Mouse (Mus musculus): ENCODE results near the gene Cfap65. TPM values are rescaled to one million over a fixed set of nuclear protein-coding genes. Genes with fewer than 3 reads are reported as not detected.
A peak's percentile ranks its signal among the peaks of the same experiment; 100 is the strongest.

The Cfap65 gene
- total RNA-seq, 2 experiments from 2014 or later = not detected

DNA sequence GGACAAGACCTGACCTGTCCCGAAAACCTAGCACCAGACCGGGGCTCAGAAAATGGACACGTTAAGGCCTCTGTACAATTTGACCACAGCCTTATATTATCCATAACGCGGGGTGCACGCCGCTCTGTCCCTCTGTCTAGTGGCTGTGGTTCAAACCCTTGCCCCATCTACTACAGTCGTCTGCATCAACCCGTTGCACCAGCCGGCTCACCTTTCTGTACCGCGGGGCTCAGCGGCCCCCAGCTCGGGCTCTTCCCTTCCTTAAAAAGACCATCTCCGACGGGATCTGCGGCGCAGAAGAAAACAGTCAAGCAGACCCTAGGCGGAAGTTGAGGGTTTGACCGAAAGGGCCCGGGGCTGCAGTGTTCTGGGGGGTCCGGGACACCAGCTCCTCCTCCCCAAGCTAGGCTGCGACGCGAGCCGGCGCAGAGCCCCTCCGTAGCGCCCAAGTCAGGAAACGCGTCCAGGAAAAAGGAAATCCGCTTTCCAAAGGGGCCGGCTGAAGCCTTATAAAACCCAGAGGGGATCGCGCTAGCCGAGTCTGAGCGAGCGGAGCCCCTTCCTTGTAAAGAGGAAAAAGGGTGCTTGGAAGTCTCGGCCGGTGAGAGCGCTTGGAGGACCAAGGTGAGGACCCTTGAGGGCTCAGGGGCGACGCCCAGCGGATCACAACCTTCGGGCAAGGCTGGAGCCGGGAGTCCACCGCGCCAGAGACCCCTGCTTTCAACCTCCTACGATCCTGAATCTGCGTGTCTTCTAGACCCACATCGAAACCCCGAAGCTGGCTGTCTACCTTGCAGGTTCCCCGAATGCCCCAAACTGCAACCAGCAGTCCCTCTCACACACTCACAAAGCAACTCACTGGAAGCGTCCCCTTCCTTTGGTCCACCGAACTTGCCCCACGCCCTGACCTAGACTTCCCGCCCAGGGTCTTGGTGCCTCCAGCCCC, 50.9 kb downstream of the Cfap65 start:
- no peak for DNase-seq (ENCODE audit: low spot score)
- intact Hi-C loops (cut with DNase I) = loop anchor here (5.0 kb wide), 1 partner anchor 133 kb away; no protein-coding TSS in a partner anchor

DNA sequence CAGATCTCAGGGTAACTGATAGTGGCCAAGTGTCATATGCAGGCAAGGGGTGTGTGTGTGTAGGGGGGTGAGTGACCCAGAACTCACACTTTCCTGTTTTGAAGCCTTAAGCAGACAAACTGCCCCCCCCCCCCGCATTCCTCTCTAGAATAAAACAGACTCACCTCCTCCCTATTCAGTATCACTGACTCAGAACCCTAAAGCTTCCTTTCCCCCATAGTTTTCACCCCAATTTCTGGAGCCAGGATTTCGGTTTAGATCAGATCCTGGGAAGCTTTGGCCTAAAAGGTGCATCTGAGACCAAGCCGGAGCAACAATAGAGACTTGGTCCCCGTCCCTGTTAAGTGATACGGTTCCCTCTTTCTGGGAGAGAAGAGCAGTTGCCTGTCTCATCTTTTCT, 52.0 kb downstream of the Cfap65 start:
- intact Hi-C loops (cut with DNase I) = loop anchor here (5.0 kb wide), 1 partner anchor 134 kb away; no protein-coding TSS in a partner anchor

DNA sequence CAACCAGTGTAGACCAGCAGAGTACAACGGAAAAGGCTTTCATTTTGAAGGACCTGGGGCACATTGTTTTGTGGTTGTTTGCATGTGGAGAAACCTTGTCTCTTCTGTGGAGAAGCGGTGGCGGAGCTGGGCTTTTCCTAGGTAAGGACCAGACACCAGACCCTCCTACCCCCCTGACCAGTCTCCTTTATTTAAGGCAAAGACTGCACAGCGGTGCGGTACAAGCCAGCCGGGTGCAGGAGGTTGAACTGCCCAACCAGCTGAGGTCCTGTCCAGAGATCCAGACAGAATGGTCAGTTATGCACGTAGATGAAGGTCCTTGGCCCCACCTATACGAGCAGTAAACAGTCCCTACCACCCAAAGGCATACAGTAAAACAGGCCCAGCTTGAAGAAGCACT, 52.6 kb downstream of the Cfap65 start:
- DNase-seq (ENCODE audit: low spot score) = no peak
- intact Hi-C loops (cut with DNase I) = loop anchor here (5.0 kb wide), 1 partner anchor 134 kb away; no protein-coding TSS in a partner anchor

More for the DNA sequence above, 52.0 kb downstream of the Cfap65 start:
- no peak for DNase-seq (ENCODE audit: low spot score)

DNA sequence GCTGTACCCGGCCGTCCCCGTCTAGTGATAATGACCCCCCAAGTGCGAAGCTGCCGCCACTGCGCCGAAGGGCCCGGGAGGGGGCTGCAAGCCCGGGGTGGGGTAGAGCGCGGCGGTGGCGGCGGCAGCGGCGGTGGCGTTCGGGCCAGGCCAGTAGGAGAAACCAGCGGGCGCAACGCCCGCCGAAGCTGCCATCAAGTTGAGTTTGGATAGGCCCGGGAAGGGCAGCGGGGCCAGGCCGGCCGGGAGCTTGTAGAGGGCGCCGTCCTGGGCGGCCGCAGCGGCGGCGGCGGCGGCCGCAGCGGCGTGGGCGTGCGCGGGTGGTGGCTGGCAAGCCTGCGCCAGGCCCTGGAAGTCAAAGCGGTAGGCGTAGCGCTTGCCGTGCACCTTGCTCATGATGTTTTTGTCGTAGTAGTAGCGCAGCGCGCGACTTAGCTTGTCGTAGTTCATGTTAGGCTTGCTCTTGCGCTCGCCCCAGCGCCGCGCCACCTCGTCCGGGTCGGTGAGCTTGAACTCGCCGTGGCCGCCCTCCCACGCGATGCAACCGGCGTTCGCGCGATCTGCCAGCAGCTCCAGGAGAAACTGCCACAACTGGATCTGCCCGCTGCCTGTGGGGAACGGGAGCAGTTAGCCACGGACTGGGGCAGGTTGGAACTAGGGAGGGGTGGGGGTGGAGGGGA, 53.2 kb downstream of the Cfap65 start:
- DNase-seq (ENCODE audit: low spot score) = no peak
- intact Hi-C loops (cut with DNase I) = loop anchor here (5.0 kb wide), 1 partner anchor 135 kb away; no protein-coding TSS in a partner anchor

DNA sequence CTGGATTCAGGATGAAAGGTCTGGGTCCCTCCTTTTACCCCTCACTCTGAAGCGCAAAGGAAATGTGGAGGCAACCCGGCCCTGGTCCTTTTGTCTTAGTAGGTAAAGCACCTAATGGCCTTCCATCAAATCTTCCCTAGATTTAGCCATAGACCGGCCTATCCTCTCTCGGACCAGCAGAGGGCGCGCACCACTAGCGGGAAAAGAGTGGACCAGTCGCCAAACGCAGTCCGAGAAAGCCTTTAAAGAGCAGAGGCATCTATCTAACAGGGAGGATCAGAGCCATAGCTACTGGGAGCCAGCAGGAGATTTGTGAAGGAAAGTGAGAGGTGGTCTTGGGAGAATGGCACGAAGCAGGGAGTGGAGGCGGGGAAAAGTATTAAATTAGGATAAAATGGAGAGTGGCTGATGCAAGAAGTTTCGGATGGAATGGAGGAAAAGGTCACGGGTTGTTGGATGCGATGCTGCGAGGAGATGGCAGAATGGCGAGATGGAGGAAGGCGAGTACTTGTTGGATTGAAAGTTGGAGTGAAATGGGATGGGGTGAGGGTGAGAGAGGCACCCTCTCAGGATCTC, 54.5 kb downstream of the Cfap65 start:
- DNase-seq (ENCODE audit: low spot score) = no peak
- intact Hi-C loops (cut with DNase I) = loop anchor here (2.0 to 5.0 kb wide), 2 partner anchors 20 to 136 kb away; no protein-coding TSS in a partner anchor

DNA sequence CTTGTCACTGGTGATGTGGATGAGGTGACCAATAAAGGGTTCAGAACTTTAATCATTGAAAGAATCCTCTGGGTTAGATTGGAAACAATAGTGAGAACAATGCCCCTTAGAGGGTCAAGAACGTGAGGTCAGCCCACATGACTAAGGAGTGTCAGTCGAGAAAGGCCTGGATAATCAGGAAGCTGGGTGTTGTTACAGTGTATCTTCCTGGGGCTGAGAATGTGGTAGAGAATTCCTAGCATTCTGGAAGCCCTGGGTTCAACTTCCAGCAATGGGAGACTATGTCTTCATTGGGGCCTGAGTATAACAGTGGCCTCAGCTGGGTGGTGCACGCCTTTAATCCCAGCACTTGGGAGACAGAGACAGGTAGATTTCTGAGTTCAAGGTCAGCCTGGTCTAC, 58.2 kb downstream of the Cfap65 start:
- DNase-seq (ENCODE audit: low spot score) = no peak
- intact Hi-C loops (cut with DNase I) = no loop called here

DNA sequence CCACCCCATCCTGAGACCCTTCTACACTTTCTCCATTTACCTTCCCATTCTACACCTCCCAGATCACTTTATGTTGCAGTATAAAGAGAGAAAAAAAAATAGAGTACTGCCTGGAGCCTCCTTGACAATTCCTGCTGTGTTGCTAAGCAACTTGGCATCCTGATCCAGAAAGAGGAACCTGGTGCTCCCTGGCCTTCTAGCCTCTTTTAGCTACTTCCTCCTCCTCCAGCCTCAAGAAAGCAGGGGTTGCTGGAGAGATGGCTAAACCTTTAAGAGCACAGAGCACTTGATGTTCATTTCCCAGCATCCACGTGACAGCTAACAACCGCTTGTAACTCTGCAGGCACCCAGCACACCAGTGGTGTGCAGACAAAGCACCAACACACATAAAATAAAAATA, 63.2 kb downstream of the Cfap65 start:
- DNase-seq (ENCODE audit: low spot score) = no peak
- intact Hi-C loops (cut with DNase I) = no loop called here

DNA sequence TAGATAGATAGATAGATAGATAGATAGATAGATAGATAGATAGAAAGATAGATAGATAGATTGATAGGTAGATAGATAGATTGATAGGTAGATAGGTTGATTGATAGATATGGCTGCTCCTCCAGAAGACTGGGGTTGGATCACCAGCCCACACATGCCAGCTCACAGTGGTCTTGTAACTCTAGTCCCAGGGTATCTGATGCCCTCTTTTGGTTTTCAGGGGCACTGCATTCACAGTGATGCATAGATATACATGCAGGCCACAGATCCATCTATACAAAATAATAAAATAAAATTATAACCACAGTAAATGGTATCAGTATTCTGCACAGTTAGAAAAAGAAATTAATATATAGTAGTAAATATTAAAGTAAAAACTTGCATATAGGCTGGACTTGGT, 73.6 kb downstream of the Cfap65 start:
- no peak for DNase-seq (ENCODE audit: low spot score)
- intact Hi-C loops (cut with DNase I) = no loop called here

DNA sequence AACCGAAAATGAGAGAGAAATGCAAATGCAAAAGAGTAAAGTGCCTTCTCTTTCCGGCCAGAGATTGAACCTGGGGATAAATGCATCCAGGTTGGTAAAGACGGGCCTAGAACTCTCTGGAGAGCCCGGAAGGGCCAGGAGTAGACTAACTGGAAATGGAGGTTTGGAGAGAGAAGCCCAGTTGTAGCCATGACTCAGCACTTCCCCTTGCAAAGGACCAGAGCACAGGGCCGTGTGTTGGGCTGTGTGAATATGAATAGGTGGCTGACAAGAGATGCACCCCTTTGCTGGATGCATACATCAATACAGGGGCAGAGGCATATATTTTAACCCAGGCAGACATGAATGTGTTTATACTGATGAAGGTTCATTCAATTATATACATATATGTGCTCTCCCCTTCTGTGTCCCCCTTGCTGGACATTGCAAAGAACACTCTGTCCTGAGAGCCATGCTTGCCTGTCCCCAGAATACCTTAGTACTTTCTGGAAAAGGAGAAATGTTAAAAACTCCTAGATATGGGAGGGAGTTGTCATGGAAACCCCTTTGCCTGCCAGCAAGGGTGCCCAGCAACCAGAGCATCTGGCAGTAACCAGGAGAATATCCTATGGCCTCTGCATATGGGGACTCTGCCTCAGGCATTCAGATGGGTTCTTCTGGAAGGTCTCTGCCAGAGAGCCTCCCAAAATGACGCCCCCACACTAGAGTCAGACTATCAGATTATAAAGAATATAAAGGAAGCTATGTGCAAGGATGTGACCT, 76.0 kb downstream of the Cfap65 start:
- DNase-seq (ENCODE audit: low spot score) = no peak
- intact Hi-C loops (cut with DNase I) = no loop called here

DNA sequence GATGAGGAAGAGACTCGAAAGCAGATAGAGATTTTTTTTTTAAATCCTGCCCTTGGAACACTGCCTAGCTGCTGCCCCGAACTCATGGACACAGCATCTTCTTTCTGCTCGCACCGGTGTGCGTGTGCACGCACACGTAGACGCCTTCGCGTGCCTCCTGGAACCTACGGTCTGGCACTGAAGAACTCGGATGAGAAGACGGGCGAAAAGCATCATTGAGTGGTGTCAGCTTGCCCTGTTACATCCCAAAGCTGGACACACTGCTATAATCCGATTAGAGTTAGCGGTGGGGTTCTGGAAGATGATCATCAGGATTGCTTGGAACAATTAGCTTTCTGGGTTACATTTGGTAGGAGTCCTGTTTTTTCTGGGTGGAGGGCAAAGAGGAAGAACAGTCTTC, 76.6 kb downstream of the Cfap65 start:
- no peak for DNase-seq (ENCODE audit: low spot score)
- intact Hi-C loops (cut with DNase I) = no loop called here

DNA sequence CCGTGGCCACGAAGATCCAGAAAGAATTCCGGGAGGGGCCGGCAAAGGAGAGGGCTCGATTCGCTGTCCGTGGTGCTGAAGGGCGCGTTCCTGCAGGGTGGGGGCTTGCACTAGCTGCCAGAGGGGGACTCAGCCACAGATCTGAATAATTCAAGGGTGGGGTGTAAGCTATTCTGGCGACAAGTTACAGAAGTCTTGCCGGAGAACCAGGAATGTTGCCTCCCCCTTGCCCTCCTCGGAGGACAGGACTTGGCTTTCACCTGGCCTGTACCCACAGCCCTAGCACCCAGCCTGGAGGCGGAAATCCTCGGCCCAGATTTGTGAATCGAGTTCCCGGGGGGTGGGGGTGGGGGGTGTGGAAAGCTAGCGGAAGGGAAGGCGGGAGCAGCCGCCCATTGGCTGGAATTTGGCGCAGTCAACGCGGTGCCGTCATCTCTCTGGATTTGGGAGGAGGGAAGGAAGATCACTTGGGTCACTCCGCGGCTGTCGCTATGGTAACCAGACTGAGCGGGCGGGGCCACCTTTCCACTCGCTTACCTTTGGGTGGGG, 77.2 kb downstream of the Cfap65 start:
- intact Hi-C loops (cut with DNase I) = no loop called here
- no peak for DNase-seq (ENCODE audit: low spot score)

DNA sequence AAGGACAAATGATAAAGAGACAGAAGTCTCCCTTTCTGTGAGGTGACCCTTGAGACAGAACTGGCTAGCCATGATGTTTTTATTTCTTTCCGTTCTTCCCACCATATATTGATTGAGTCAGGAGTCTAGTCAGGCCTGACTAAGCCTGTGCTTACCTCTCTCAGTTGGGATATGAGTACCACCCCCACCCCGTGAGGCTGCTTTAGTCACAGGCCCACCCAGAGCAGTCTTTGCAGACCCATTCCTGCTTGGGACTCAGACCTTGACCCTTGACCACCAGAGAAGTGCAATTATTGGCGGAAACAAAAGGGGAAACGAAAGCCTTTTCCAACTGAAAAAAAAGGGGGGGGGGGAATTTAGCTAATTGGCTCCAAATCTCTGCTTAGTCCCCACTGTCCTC, 77.7 kb downstream of the Cfap65 start:
- intact Hi-C loops (cut with DNase I) = no loop called here
- DNase-seq (ENCODE audit: low spot score) = no peak

DNA sequence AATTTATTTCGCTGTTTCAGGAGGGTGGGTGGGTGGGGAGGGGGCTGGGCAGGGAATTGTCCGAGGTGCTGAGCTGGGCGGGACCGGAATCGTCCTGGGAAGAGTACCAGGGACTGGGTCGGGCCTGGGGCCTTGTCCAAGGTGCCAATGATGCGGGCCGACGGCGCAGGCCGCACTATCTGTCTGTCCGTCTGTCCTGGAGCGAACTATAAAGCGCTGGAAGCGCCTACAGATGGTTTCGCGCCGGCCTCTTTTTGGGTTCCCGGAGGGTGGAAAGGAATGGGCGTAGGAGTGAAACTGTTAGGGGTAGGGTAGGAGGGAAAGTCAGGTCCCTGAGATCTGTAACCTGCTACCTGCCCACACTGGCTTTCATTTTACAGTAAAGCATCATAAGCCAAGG, 78.2 kb downstream of the Cfap65 start:
- DNase-seq (ENCODE audit: low spot score) = no peak
- intact Hi-C loops (cut with DNase I) = no loop called here

DNA sequence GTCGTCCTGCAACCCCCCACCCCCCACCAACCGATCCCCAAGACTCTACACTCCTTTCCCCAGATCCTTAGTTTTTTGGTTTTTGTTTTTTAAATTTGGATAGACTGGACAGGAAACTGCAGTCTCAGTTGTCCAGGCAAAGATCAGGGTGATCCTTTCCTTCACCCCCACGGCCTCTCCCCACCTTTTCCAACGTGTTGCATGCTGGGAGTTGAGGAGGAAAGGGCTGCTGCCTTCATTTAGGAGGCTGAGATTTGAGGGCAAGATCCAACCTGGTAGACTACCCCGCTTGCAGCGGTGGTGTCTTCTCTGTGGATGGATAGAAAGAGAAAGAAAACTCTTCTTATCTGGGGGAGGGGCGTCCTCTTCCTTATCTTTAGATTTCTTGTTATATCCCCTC, 78.6 kb downstream of the Cfap65 start:
- no peak for DNase-seq (ENCODE audit: low spot score)
- intact Hi-C loops (cut with DNase I) = no loop called here

DNA sequence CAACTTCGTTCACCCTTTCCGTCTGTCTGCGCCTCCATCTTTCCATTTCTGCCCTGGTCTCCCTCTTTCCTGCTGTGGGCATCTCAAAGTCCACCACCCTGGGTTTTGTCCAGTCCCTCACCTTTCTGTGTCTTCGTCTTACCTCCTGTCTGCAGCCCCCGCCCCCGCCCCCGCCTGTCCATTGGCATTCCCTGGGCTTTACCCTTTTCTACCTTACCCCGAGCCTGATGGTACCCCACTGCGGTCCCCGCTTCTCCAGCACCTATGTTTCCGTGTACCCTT, 79.0 kb downstream of the Cfap65 start:
- no peak for DNase-seq (ENCODE audit: low spot score)
- intact Hi-C loops (cut with DNase I) = no loop called here

DNA sequence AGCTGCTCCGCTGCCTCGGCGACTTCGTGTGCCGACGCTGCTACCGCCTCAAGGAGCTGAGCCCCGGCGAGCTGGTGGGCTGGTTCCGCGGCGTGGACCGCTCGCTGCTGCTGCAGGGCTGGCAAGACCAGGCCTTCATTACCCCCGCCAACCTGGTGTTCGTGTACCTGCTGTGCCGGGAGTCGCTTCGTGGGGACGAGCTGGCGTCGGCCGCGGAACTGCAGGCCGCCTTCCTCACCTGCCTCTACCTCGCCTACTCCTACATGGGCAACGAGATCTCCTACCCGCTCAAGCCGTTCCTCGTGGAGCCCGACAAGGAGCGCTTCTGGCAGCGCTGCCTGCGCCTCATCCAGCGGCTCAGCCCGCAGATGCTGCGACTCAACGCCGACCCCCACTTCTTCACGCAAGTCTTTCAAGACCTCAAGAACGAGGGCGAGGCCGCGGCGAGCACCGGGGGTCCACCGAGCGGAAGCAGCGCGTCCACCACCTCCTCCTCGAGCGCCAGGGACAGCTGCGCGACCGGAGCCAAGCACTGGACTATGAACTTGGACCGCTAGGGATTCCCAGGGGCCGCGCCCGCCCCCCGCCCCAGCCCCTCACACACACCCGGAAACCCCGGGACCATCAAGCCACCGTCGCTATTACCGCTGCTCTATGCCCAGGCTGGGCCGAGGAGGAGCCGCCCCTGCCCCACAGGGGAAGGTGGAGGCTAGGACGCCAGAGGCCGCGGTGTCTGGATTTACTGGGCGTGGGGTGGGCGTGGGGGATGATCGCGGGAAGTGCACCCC, 79.6 kb downstream of the Cfap65 start:
- no peak for DNase-seq (ENCODE audit: low spot score)
- intact Hi-C loops (cut with DNase I) = no loop called here

DNA sequence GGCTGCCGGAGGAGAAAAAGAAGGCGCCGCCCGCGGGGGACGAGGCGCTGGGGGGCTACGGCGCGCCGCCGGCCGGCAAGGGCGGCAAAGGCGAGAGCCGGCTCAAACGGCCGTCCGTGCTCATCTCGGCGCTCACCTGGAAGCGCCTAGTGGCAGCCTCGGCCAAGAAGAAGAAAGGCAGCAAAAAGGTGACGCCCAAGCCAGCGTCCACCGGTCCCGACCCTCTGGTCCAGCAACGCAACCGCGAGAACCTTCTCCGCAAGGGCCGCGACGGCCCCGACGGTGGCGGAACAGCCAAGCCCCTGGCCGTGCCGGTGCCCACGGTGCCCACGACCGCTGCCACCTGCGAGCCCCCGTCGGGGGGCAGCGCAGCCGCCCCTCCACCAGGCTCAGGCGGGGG, 80.2 kb downstream of the Cfap65 start:
- intact Hi-C loops (cut with DNase I) = no loop called here
- DNase-seq (ENCODE audit: low spot score) = no peak

DNA sequence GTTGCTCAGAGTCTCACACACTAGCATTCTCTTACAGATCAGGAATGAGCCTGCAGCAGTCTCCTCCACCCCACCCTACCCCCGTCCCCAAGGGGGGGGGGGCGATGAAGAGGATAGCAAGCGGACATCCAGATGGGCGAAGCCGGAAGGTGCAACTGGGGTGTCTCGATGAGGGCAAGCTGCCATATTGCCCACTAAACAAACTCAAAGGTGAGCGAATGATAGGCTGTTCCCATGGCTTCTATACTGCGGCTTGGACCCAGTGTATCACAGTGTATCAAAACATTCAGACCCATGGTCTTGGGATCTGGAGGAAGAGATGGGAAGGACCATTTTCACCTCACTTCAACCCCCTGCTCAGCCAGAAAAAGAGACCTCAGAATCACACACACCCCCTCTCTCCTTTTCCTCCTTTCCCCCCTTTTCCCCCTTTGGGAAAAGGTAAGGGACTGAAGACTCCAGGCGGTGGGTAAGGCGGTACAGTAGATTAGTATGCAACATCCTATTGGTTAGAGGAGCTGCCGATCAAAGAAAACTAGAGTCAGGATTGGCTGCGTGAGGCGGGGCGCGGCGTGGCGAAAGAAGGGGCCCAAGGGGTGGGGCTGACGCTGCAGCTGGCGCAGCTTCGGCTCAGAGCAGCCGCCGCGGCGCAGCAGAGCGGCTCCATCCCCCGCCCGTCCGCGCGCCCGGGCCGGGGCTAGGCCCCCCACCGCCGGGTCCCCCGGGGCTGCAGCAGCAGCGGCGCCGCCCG, 80.9 kb downstream of the Cfap65 start, which contains the start of gene Cdk5r2:
Gene Cdk5r2 (plus strand): TSS at position 629 of the 751 bp plus-strand sequence.
- intact Hi-C loops (cut with DNase I) = no loop called here
- DNase-seq (ENCODE audit: low spot score) = peak; percentile 56

All from heart, postnatal 25 days (tissue).